Mouse (Mus musculus): ENCODE results near the gene Entr1.

Gene Entr1

GRCm38 (mm10) chr2:26389154-26389690, at the start of gene Entr1, which contains the start of gene Pmpca:
TSS of gene Entr1 (minus strand) at chr2:26389316.
TSS of gene Pmpca (plus strand) at chr2:26389339.
- DNase-seq (ENCODE audit: low spot score), result peak; percentile 84

GRCm38 (mm10) chr2:26438373-26438772, 49.3 kb upstream of the Entr1 start:
- DNase-seq (ENCODE audit: low spot score), result no peak

GRCm38 (mm10) chr2:26437221-26437620, 48.1 kb upstream of the Entr1 start:
- no peak for DNase-seq (ENCODE audit: low spot score)

- no peak for DNase-seq (ENCODE audit: low spot score)
Measured at GRCm38 (mm10) chr2:26434791-26435572, 45.9 kb upstream of the Entr1 start.

- DNase-seq (ENCODE audit: low spot score), result no peak
Measured at GRCm38 (mm10) chr2:26429851-26430250, 40.7 kb upstream of the Entr1 start.

- DNase-seq (ENCODE audit: low spot score), result no peak
Measured at GRCm38 (mm10) chr2:26424541-26424940, 35.4 kb upstream of the Entr1 start.

GRCm38 (mm10) chr2:26423086-26423485, 34.0 kb upstream of the Entr1 start:
- no peak for DNase-seq (ENCODE audit: low spot score)

GRCm38 (mm10) chr2:26421969-26422368, 32.9 kb upstream of the Entr1 start:
- no peak for DNase-seq (ENCODE audit: low spot score)

- no peak for DNase-seq (ENCODE audit: low spot score)
Measured at GRCm38 (mm10) chr2:26418120-26418519, 29.0 kb upstream of the Entr1 start.

GRCm38 (mm10) chr2:26417066-26417465, 27.9 kb upstream of the Entr1 start:
- DNase-seq (ENCODE audit: low spot score), result no peak

GRCm38 (mm10) chr2:26410931-26411411, 21.9 kb upstream of the Entr1 start:
- no peak for DNase-seq (ENCODE audit: low spot score)

GRCm38 (mm10) chr2:26410091-26410490, 21.0 kb upstream of the Entr1 start:
- DNase-seq (ENCODE audit: low spot score), result no peak

- DNase-seq (ENCODE audit: low spot score), result no peak
Measured at GRCm38 (mm10) chr2:26409362-26409761, 20.2 kb upstream of the Entr1 start.

GRCm38 (mm10) chr2:26408515-26409356, 19.6 kb upstream of the Entr1 start, which contains the start of gene Inpp5e:
TSS of gene Inpp5e (minus strand) at chr2:26409203.
- peak; percentile 93 for DNase-seq (ENCODE audit: low spot score)

GRCm38 (mm10) chr2:26403306-26403705, 14.2 kb upstream of the Entr1 start:
- no peak for DNase-seq (ENCODE audit: low spot score)

- DNase-seq (ENCODE audit: low spot score), result no peak
Measured at GRCm38 (mm10) chr2:26402265-26402664, 13.1 kb upstream of the Entr1 start.

GRCm38 (mm10) chr2:26401023-26401422, 11.9 kb upstream of the Entr1 start:
- DNase-seq (ENCODE audit: low spot score), result no peak

- DNase-seq (ENCODE audit: low spot score), result no peak
Measured at GRCm38 (mm10) chr2:26400296-26400695, 11.2 kb upstream of the Entr1 start.

- DNase-seq (ENCODE audit: low spot score), result no peak
Measured at GRCm38 (mm10) chr2:26399647-26400046, 10.5 kb upstream of the Entr1 start.

GRCm38 (mm10) chr2:26398978-26399377, 9.9 kb upstream of the Entr1 start:
- no peak for DNase-seq (ENCODE audit: low spot score)

- DNase-seq (ENCODE audit: low spot score), result no peak
Measured at GRCm38 (mm10) chr2:26391617-26392016, 2.5 kb upstream of the Entr1 start.

GRCm38 (mm10) chr2:26390954-26391353, 1.8 kb upstream of the Entr1 start:
- no peak for DNase-seq (ENCODE audit: low spot score)

Data from testis, postnatal 14 days (tissue).